Mouse (Mus musculus) liver, embryonic 11.5 days (tissue): ENCODE data around the gene Foxn3. TPM values are rescaled to one million over a fixed set of nuclear protein-coding genes. Genes with fewer than 3 reads are reported as not detected.

ENCODE experiments used
- ATAC-seq: fragments of 200-750 bp; cut with Nextera tagmentation; replicated peaks from 2 replicates; pipeline ENCODE4 v1.8.0; 2017; ENCODE audit warnings: moderate number of reproducible peaks, mild to moderate bottlenecking, moderate TSS enrichment, moderate library complexity; ENCODE audit not compliant: low FRiP score
- DNase-seq: peaks from one replicate; pipeline ENCODE4 v3.0.0-alpha.2; 2017; ENCODE audit warnings: low spot score
- H3K27ac ChIP-seq: fragments of 300-500 bp; sonication (generic); 2 replicates; pipeline ENCODE4 v1.5.1; 2014; ENCODE audit warnings: mild to moderate bottlenecking, low read depth, low read length, control low read depth
- H3K27me3 ChIP-seq: fragments of 300-500 bp; sonication (generic); replicated peaks from 2 replicates; pipeline ENCODE4 v1.6.1; 2014; ENCODE audit warnings: low read length, mixed read lengths; ENCODE audit not compliant: control insufficient read depth, insufficient read depth
- H3K36me3 ChIP-seq: fragments of 300-500 bp; sonication (generic); 2 replicates; pipeline ENCODE4 v1.6.1; 2014; ENCODE audit warnings: mild to moderate bottlenecking, low read length, moderate library complexity, mixed read lengths; ENCODE audit not compliant: control insufficient read depth, insufficient read depth
- H3K4me1 ChIP-seq: fragments of 300-500 bp; sonication (generic); replicated peaks from 2 replicates; pipeline ENCODE4 v1.6.1; 2014; ENCODE audit warnings: low read length, mixed read lengths; ENCODE audit not compliant: control insufficient read depth, insufficient read depth
- H3K4me2 ChIP-seq: fragments of 300-500 bp; sonication (generic); 2 replicates; pipeline ENCODE4 v1.6.1; 2014; ENCODE audit warnings: mild to moderate bottlenecking, control low read depth, moderate library complexity
- H3K4me3 ChIP-seq: fragments of 300-500 bp; sonication (generic); 2 replicates; pipeline ENCODE4 v1.5.1; 2014; ENCODE audit warnings: low read depth, low read length, control low read depth
- H3K9ac ChIP-seq: fragments of 300-500 bp; sonication (generic); 2 replicates; pipeline ENCODE4 v1.6.1; 2014; ENCODE audit warnings: low read depth, low read length, control low read depth
- H3K9me3 ChIP-seq: fragments of 300-500 bp; sonication (generic); 2 replicates; pipeline ENCODE4 v1.6.1; 2016; ENCODE audit warnings: low read length, inconsistent platforms, mixed read lengths; ENCODE audit not compliant: control insufficient read depth
- WGBS: fragments of 180-500 bp; shearing (Covaris S2); extraction: QIAGEN DNeasy Blood & Tissue Kit; methylation state at CpG from one replicate; pipeline ENCODE4 v1.1.7; 2014; 5-methylcytosine and 5-hydroxymethylcytosine counted together
- polyA plus RNA-seq: library from polyadenylated mRNA; unstranded; fragments of >200 nt; fragmentation: Nextera tagmentation; extraction: Ambion mirVana; gene quantifications from 2 replicates; pipeline ENCODE4 v1.2.1, GENCODE M21; 2014

The Foxn3 gene
- polyA plus RNA-seq, 1 experiment from 2014 or later, result 52.7 TPM

- ATAC-seq (no peak), DNase-seq (no peak)
- Histone ChIP-seq H3K27ac (no peak overlapping the region), H3K9ac (no peak overlapping the region), H3K36me3 (no peaks in the 10 kb centered on the region), H3K27me3 (no peaks in the 10 kb centered on the region), H3K4me1 (no peaks in the 10 kb centered on the region; the same call in 1 of the 2 replicates), H3K4me2 (no peak overlapping the region), H3K9me3 (no peaks in the 10 kb centered on the region), H3K4me3 (no peak overlapping the region)
- 61% methylated on average over 7 of the region's 7 CpGs for WGBS
Measured at GRCm38 (mm10) chr12:99418476-99419395, 144.6 kb downstream of the Foxn3 start.

DNA sequence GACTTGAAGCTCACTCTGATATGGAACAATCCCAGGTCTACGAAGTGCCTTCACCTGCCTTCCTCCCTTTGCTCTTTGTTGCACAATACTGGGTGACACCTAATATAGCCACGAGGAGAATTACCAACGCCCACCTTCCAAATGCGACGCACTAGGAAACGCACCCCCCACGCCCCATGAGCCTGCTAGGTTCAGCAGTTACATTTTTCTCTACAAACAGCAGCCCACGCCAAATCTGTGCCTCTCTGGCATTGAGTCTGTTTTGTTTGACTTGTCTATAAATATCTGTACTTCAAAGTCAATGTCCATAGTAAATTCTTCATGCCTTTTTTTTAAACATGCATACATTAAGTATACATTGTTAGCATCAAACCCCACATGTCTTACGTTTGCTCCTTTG lies 145.5 kb downstream of the Foxn3 start:
- Histone ChIP-seq H3K4me3 (no peak overlapping the region), H3K27ac (no peak overlapping the region), H3K9me3 (no peaks in the 10 kb centered on the region), H3K4me2 (no peak overlapping the region), H3K36me3 (no peaks in the 10 kb centered on the region), H3K4me1 (no peaks in the 10 kb centered on the region; the same call in 1 of the 2 replicates), H3K27me3 (no peaks in the 10 kb centered on the region), H3K9ac (no peak overlapping the region)
- DNase-seq, result no peak
- WGBS, result 77% methylated on average over 9 of the region's 9 CpGs
- ATAC-seq, result no peak

DNA sequence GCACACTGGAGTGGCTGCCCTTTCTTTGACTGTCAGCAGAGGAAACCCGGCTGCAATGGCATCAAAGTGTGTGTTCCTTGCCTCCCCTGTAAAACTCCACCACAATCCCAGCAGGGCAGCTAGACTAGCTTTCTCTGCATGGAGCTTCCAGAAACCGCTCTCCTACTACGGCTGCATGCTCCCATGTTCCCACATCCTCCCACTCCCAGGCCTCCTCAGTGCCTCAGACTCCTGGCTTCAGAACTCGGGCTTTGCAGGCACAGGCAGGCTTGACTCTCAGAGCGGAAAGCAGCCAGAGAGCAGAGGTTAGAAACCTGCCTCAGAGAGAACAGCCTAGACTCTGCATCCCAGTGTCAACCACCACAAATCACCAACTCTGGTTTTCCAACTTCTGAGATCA lies 147.8 kb downstream of the Foxn3 start:
- H3K4me2 ChIP-seq, result no peak overlapping the region
- H3K27ac ChIP-seq, result no peak overlapping the region
- H3K4me3 ChIP-seq, result no peak overlapping the region
- H3K27me3 ChIP-seq, result no peaks in the 10 kb centered on the region
- H3K9me3 ChIP-seq, result no peaks in the 10 kb centered on the region
- no peak for ATAC-seq
- DNase-seq, result no peak
- H3K36me3 ChIP-seq, result no peaks in the 10 kb centered on the region
- H3K9ac ChIP-seq, result no peak overlapping the region
- no peaks in the 10 kb centered on the region; the same call in 1 of the 2 replicates for H3K4me1 ChIP-seq
- 74% methylated on average over 5 of the region's 5 CpGs for WGBS

DNA sequence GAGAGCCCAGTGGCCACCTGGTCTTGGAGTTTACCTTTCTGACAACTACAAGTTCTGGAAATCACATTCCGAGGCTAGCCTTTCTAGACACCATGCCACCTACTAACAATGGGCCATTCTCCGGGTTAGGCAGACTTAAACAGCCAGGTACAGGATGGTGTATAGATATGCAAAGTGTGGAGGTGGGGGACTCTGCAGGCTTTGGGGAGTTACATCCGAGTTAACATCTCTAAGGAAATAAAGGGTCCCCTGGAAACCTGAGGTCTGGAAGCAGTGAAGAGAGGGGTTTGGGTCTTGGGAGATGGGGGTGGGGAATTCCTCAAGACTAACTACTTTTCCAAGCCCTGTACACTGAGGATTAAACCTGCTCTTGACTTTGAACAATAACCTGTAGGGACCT lies 150.9 kb downstream of the Foxn3 start:
- Histone ChIP-seq H3K4me3 (no peak overlapping the region), H3K36me3 (no peaks in the 10 kb centered on the region), H3K9ac (no peak overlapping the region), H3K4me1 (no peaks in the 10 kb centered on the region; the same call in 1 of the 2 replicates), H3K27me3 (no peaks in the 10 kb centered on the region), H3K27ac (no peak overlapping the region), H3K4me2 (no peak overlapping the region), H3K9me3 (no peaks in the 10 kb centered on the region)
- ATAC-seq (no peak), DNase-seq (no peak)
- WGBS, result 62% methylated on average over 3 of the region's 3 CpGs

- Histone ChIP-seq H3K4me1 (no peaks in the 10 kb centered on the region; the same call in 1 of the 2 replicates), H3K9me3 (no peaks in the 10 kb centered on the region), H3K36me3 (no peaks in the 10 kb centered on the region), H3K27me3 (no peaks in the 10 kb centered on the region), H3K9ac (no peak overlapping the region), H3K4me3 (no peak overlapping the region), H3K27ac (no peak overlapping the region), H3K4me2 (no peak overlapping the region)
- WGBS, result 50% methylated on average over 7 of the region's 7 CpGs
- ATAC-seq (no peak), DNase-seq (no peak)
Measured at GRCm38 (mm10) chr12:99412034-99412433, 151.3 kb downstream of the Foxn3 start.

- DNase-seq (no peak), ATAC-seq (no peak)
- Histone ChIP-seq H3K4me1 (no peaks in the 10 kb centered on the region; the same call in 1 of the 2 replicates), H3K27me3 (no peaks in the 10 kb centered on the region), H3K36me3 (peaks cover under 1% of the 10 kb centered on the region; the same call in 1 of the 2 replicates), H3K27ac (no peak overlapping the region), H3K9me3 (no peaks in the 10 kb centered on the region), H3K4me3 (no peak overlapping the region), H3K4me2 (no peak overlapping the region), H3K9ac (no peak overlapping the region)
- whole genome bisulfite sequencing, result 84% methylated on average over 3 of the region's 3 CpGs
Measured at GRCm38 (mm10) chr12:99408651-99409050, 154.7 kb downstream of the Foxn3 start.

- H3K27me3 ChIP-seq, result no peaks in the 10 kb centered on the region
- no peak overlapping the region for H3K4me2 ChIP-seq
- no peak for DNase-seq
- H3K9me3 ChIP-seq, result no peaks in the 10 kb centered on the region
- no peak for ATAC-seq
- H3K27ac ChIP-seq, result no peak overlapping the region
- H3K4me1 ChIP-seq, result no peaks in the 10 kb centered on the region; the same call in 1 of the 2 replicates
- 77% methylated on average over 16 of the region's 16 CpGs for WGBS
- H3K9ac ChIP-seq, result no peak overlapping the region
- no peak overlapping the region for H3K4me3 ChIP-seq
- H3K36me3 ChIP-seq, result peaks cover 4% of the 10 kb centered on the region; the same call in 1 of the 2 replicates
Measured at GRCm38 (mm10) chr12:99408089-99408488, 155.3 kb downstream of the Foxn3 start.

DNA sequence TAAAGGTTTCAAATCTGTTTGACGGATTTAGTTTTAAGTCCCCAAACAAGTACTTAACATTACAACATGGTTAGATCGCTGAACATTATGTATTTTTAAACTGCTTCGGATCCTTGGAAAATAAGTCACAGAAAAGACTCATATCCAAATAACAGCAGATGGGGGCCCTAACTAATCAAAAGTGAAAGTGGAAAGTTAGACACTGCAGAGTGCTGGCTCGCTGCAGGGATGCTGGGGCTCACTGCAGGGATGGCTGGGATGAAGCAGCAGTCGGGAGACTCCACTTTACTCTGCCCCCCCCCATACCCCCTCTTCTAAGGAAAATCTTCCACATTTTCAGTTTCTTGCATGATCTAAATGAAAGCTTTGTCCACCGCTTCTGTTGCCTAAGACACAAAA lies 156.1 kb downstream of the Foxn3 start:
- H3K36me3 ChIP-seq, result peaks cover 4% of the 10 kb centered on the region; the same call in 1 of the 2 replicates
- WGBS, result 70% methylated on average over 6 of the region's 6 CpGs
- no peak overlapping the region for H3K4me3 ChIP-seq
- H3K27me3 ChIP-seq, result no peaks in the 10 kb centered on the region
- no peaks in the 10 kb centered on the region for H3K9me3 ChIP-seq
- ATAC-seq (no peak), DNase-seq (no peak)
- no peak overlapping the region for H3K27ac ChIP-seq
- H3K4me2 ChIP-seq, result peak overlapping the region; percentile 48
- H3K9ac ChIP-seq, result no peak overlapping the region
- no peaks in the 10 kb centered on the region; the same call in 1 of the 2 replicates for H3K4me1 ChIP-seq
